Mouse (Mus musculus) stomach, postnatal 0 days (tissue): ENCODE measurements at regions not wholly inside any gene's neighbourhood (a gene's known extent, or its start where the extent isn't known, plus 50 kb on each side); places are given as distances from the start of the nearest gene placed in this dataset.

Experiments
- CTCF ChIP-seq: IDR thresholded peaks from 2 replicates; pipeline ENCODE4 v1.5.1; 2016; ENCODE audit warnings: antibody characterized with exemption, low read depth, mild to moderate bottlenecking, moderate library complexity
- EP300 ChIP-seq: optimal IDR thresholded peaks from 2 replicates; pipeline ENCODE3; 2016; ENCODE audit warnings: antibody characterized with exemption

DNA sequence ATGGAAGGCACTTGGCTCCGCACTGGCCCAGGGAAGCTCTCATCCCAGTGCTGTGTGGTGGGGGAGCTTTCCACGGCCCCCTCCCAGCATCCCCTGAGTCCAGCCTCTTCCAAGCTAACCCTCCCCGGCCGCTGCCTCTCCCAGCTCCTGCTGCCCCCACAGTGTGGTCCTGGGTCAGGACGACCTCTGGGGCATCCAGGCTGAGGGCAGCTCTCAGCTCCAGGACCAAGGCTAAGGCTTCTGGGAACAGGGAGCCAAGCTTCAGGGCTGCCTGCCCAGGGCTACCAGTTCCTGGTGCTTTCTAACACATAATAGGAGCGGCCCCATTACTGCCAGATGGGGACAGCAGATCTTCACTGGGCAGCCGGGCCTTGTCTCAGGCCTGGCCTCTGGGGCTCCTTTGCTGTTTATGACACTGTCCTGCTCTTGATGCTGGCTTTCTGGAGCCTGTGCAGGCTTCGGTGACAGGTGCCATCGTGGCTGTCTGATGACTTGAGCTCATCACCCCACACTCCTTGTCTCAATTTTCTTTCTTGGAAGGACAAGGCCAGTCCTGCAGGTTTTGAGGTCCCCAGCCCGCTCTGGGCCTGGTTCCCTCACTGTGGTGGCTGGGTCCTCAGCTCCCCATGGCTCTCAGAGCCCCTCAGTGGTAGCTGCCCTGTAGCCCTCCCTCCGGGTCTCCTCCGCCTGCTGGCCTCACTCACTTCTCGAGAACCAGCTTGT, 71.2 kb upstream of the Tmem189 start:
- TF ChIP-seq CTCF (no peak), EP300 (no peak)
